Mouse (Mus musculus) embryonic facial prominence, embryonic 12.5 days (tissue): ENCODE measurements at regions not wholly inside any gene's neighbourhood (a gene's known extent, or its start where the extent isn't known, plus 50 kb on each side); places are given as distances from the start of the nearest gene placed in this dataset.

Source experiments
- ATAC-seq: fragments of 200-750 bp; cut with Nextera tagmentation; 2 replicates; pipeline ENCODE4 v1.8.0; 2017; ENCODE audit not compliant: insufficient number of reproducible peaks, insufficient read depth, low FRiP score, low TSS enrichment
- H3K27ac ChIP-seq: fragments of 300-500 bp; sonication (generic); 2 replicates; pipeline ENCODE4 v1.5.1; 2016; ENCODE audit warnings: mild to moderate bottlenecking
- H3K27me3 ChIP-seq: fragments of 300-500 bp; sonication (generic); 2 replicates; pipeline ENCODE4 v1.6.1; 2016; ENCODE audit warnings: mild to moderate bottlenecking, moderate library complexity
- H3K36me3 ChIP-seq: fragments of 300-500 bp; sonication (generic); 2 replicates; pipeline ENCODE4 v1.6.1; 2016; ENCODE audit warnings: mild to moderate bottlenecking
- H3K4me1 ChIP-seq: fragments of 300-500 bp; sonication (generic); 2 replicates; pipeline ENCODE4 v1.6.1; 2016
- H3K4me2 ChIP-seq: fragments of 300-500 bp; sonication (generic); replicated peaks from 2 replicates; pipeline ENCODE4 v1.6.1; 2016; ENCODE audit warnings: mild to moderate bottlenecking, moderate library complexity
- H3K4me3 ChIP-seq: fragments of 300-500 bp; sonication (generic); 2 replicates; pipeline ENCODE4 v1.5.1; 2016; ENCODE audit warnings: mild to moderate bottlenecking
- H3K9ac ChIP-seq: fragments of 300-500 bp; sonication (generic); 2 replicates; pipeline ENCODE4 v1.6.1; 2016; ENCODE audit warnings: mild to moderate bottlenecking, moderate library complexity
- H3K9me3 ChIP-seq: fragments of 300-500 bp; sonication (generic); 2 replicates; pipeline ENCODE4 v1.6.1; 2016; ENCODE audit warnings: mild to moderate bottlenecking, moderate library complexity
- WGBS: fragments of 180-500 bp; shearing (Covaris S2); methylation state at CpG from one replicate; pipeline ENCODE4 v1.1.7; 2016; 5-methylcytosine and 5-hydroxymethylcytosine counted together

- no peak for ATAC-seq
- H3K27me3 ChIP-seq, result no peaks in the 10 kb centered on the region
These were observed 169.0 kb upstream of the Bank1 start for GRCm38 (mm10) chr3:136494831-136495230.

GRCm38 (mm10) chr3:136491683-136492082, 165.8 kb upstream of the Bank1 start:
- H3K27ac ChIP-seq, result no peak overlapping the region
- no peaks in the 10 kb centered on the region for H3K36me3 ChIP-seq
- H3K9me3 ChIP-seq, result no peaks in the 10 kb centered on the region
- no peaks in the 10 kb centered on the region for H3K27me3 ChIP-seq
- H3K4me3 ChIP-seq, result no peak overlapping the region
- 80% methylated on average over 2 of the region's 2 CpGs for WGBS
- no peak overlapping the region for H3K9ac ChIP-seq
- no peak overlapping the region for H3K4me2 ChIP-seq
- no peak for ATAC-seq
- no peaks in the 10 kb centered on the region for H3K4me1 ChIP-seq

More at GRCm38 (mm10) chr3:136494831-136495230, 169.0 kb upstream of the Bank1 start:
- no peak overlapping the region for H3K9ac ChIP-seq
- no peak overlapping the region for H3K27ac ChIP-seq
- H3K9me3 ChIP-seq, result no peaks in the 10 kb centered on the region
- H3K4me2 ChIP-seq, result no peak overlapping the region
- H3K36me3 ChIP-seq, result no peaks in the 10 kb centered on the region
- H3K4me3 ChIP-seq, result no peak overlapping the region
- no peaks in the 10 kb centered on the region for H3K4me1 ChIP-seq

- Histone ChIP-seq H3K4me3 (no peak overlapping the region), H3K36me3 (no peaks in the 10 kb centered on the region), H3K9ac (no peak overlapping the region), H3K4me2 (no peak overlapping the region), H3K9me3 (no peaks in the 10 kb centered on the region), H3K27ac (no peak overlapping the region), H3K4me1 (no peaks in the 10 kb centered on the region), H3K27me3 (no peaks in the 10 kb centered on the region)
- no peak for ATAC-seq
- WGBS, result 89% methylated on average over 3 of the region's 3 CpGs
These were observed 145.8 kb upstream of the Bank1 start for GRCm38 (mm10) chr3:136471693-136472092.

- WGBS, result 75% methylated on average over 3 of the region's 3 CpGs
- Histone ChIP-seq H3K36me3 (no peaks in the 10 kb centered on the region), H3K27me3 (no peaks in the 10 kb centered on the region), H3K4me3 (no peak overlapping the region), H3K4me2 (no peak overlapping the region), H3K27ac (no peak overlapping the region), H3K9me3 (no peaks in the 10 kb centered on the region), H3K4me1 (no peaks in the 10 kb centered on the region), H3K9ac (no peak overlapping the region)
- ATAC-seq, result no peak
These were observed 136.9 kb upstream of the Bank1 start for GRCm38 (mm10) chr3:136462747-136463146.

DNA sequence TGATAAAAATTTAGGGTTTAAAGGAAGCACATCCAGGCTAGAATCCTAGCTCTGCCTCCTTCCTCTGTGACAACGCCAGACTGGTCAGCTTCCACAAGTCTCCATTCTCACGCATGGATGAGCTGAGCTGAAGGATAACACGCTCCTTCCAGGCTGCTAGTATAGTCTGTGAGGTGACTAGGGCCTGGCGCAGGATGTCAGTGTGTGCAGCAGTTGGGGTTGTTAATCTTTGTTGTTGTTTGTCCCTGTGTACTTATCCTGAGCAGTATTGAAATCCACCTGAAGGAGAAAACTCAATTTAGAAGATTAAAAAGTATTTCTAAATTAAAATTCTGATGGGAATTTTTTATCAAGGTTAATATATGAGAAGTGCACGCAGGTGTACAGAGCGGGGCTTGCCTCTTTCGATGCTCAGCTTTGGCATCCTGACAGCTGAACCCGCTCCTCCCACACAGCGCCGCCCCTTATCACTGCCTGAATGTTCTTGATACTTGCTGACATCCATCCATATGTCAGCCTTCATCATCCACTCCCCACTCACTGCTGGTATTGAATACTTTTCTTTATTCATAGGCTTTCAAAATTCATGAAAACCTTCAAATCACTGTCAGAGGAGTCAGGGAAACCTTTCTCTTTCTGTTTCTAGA, 130.7 kb upstream of the Bank1 start:
- 79% methylated on average over 10 of the region's 10 CpGs for WGBS
- H3K4me2 ChIP-seq, result no peak overlapping the region

DNA sequence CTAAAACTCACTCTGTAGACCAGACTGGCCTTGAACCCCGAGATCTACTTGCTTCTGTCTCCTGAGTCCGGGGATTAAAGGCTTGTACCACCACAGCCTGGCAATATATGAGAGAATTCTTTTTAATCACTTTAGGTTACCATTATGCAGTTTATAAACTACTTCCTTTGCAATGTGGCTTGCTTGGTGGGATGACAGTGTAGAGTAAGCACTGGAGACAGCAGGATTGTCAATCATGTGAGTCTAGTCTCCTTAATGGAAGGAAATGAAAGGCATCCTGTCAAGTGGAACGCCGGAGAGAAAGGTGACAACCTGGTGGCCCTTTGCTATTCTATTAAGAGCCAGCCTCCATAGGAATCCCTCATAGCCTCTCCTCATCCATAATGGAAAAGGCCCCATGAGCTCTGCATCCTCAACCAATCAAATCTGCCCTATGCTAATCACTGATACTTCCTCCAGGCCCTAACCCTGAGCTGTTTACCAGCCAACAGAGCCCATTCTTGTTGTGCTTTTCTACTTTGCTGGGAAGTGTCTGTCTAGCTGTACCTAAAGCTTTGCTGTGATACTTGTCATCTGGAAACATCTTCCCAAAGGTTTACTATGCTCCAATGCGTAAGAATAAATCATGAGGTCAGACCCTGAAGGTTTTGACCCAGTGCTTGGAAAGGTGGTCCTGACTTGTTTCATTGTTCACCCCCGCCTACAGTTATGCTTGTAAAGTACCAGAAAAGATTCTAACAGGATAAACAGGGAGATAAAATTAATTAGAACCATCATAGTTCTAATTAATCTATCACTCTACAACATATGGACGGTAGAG, 130.0 kb upstream of the Bank1 start:
- no peak for ATAC-seq
- 72% methylated on average over 7 of the region's 7 CpGs for WGBS
- H3K4me1 ChIP-seq, result no peaks in the 10 kb centered on the region
- no peaks in the 10 kb centered on the region for H3K27me3 ChIP-seq
- no peak overlapping the region for H3K9ac ChIP-seq
- H3K4me3 ChIP-seq, result no peak overlapping the region
- no peaks in the 10 kb centered on the region for H3K9me3 ChIP-seq
- H3K27ac ChIP-seq, result no peak overlapping the region
- no peak overlapping the region for H3K4me2 ChIP-seq
- no peaks in the 10 kb centered on the region for H3K36me3 ChIP-seq

More for the DNA sequence above, 130.7 kb upstream of the Bank1 start:
- Histone ChIP-seq H3K4me3 (no peak overlapping the region), H3K9me3 (no peaks in the 10 kb centered on the region), H3K4me1 (no peaks in the 10 kb centered on the region), H3K27ac (no peak overlapping the region), H3K9ac (no peak overlapping the region), H3K36me3 (no peaks in the 10 kb centered on the region), H3K27me3 (no peaks in the 10 kb centered on the region)
- no peak for ATAC-seq

GRCm38 (mm10) chr3:136454967-136455366, 129.1 kb upstream of the Bank1 start:
- no peaks in the 10 kb centered on the region for H3K27me3 ChIP-seq
- no peak overlapping the region for H3K9ac ChIP-seq
- no peaks in the 10 kb centered on the region for H3K36me3 ChIP-seq
- no peaks in the 10 kb centered on the region for H3K4me1 ChIP-seq
- no peaks in the 10 kb centered on the region for H3K9me3 ChIP-seq
- no peak overlapping the region for H3K27ac ChIP-seq
- H3K4me2 ChIP-seq, result no peak overlapping the region
- H3K4me3 ChIP-seq, result no peak overlapping the region
- WGBS, result 87% methylated on average over 3 of the region's 3 CpGs
- no peak for ATAC-seq

GRCm38 (mm10) chr3:136450986-136451774, 125.3 kb upstream of the Bank1 start:
- H3K9me3 ChIP-seq, result no peaks in the 10 kb centered on the region
- 77% methylated on average over 9 of the region's 9 CpGs for WGBS
- ATAC-seq, result no peak

DNA sequence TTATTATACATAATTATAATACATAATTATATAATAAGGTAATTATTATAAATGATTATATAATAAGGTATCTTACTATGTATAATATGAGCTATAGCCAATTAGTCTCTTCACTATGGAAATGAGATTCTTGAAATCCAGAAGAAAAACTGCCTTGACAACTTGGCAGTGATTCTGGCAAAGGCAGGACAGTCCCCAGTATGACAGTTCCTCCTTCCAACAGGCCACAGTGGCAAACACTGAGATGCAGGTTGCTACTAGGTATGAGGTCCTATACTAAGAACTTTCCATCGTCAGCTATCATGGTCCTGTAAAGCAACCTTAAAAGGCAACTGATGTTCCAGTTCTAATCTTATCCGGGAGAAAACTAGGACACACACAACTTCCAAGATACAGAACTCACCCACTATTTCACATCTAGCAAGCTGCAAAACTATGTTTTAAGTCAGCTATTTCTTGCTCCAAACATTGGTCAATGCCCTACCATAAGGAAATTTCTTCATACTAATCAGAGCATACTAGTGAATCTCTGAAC, 124.6 kb upstream of the Bank1 start:
- Histone ChIP-seq H3K9ac (no peak overlapping the region), H3K9me3 (no peaks in the 10 kb centered on the region), H3K27ac (no peak overlapping the region), H3K4me1 (no peaks in the 10 kb centered on the region), H3K4me2 (no peak overlapping the region), H3K36me3 (no peaks in the 10 kb centered on the region), H3K4me3 (no peak overlapping the region), H3K27me3 (no peaks in the 10 kb centered on the region)
- no peak for ATAC-seq
- WGBS, result 90% methylated on average over 2 of the region's 2 CpGs

More at GRCm38 (mm10) chr3:136450986-136451774, 125.3 kb upstream of the Bank1 start:
- Histone ChIP-seq H3K27ac (no peak overlapping the region), H3K9ac (no peak overlapping the region), H3K4me3 (no peak overlapping the region), H3K27me3 (no peaks in the 10 kb centered on the region), H3K36me3 (no peaks in the 10 kb centered on the region), H3K4me1 (no peaks in the 10 kb centered on the region), H3K4me2 (no peak overlapping the region)

GRCm38 (mm10) chr3:136449364-136449763, 123.5 kb upstream of the Bank1 start:
- no peaks in the 10 kb centered on the region for H3K36me3 ChIP-seq
- no peak overlapping the region for H3K27ac ChIP-seq
- H3K9me3 ChIP-seq, result no peaks in the 10 kb centered on the region
- ATAC-seq, result no peak
- H3K27me3 ChIP-seq, result no peaks in the 10 kb centered on the region
- 70% methylated on average over 4 of the region's 4 CpGs for WGBS
- H3K4me2 ChIP-seq, result no peak overlapping the region
- H3K4me1 ChIP-seq, result no peaks in the 10 kb centered on the region
- no peak overlapping the region for H3K9ac ChIP-seq
- H3K4me3 ChIP-seq, result no peak overlapping the region

- H3K9me3 ChIP-seq, result no peaks in the 10 kb centered on the region
- H3K9ac ChIP-seq, result no peak overlapping the region
- WGBS, result 62% methylated on average over 2 of the region's 2 CpGs
- H3K4me1 ChIP-seq, result no peaks in the 10 kb centered on the region
- no peak overlapping the region for H3K4me2 ChIP-seq
- H3K36me3 ChIP-seq, result no peaks in the 10 kb centered on the region
- H3K27me3 ChIP-seq, result no peaks in the 10 kb centered on the region
- ATAC-seq, result no peak
- no peak overlapping the region for H3K27ac ChIP-seq
- no peak overlapping the region for H3K4me3 ChIP-seq
These were observed 118.7 kb upstream of the Bank1 start for GRCm38 (mm10) chr3:136444598-136444997.
